7 mouse cellular contexts compared by ENCODE assay signal in the genomic region with DNA sequence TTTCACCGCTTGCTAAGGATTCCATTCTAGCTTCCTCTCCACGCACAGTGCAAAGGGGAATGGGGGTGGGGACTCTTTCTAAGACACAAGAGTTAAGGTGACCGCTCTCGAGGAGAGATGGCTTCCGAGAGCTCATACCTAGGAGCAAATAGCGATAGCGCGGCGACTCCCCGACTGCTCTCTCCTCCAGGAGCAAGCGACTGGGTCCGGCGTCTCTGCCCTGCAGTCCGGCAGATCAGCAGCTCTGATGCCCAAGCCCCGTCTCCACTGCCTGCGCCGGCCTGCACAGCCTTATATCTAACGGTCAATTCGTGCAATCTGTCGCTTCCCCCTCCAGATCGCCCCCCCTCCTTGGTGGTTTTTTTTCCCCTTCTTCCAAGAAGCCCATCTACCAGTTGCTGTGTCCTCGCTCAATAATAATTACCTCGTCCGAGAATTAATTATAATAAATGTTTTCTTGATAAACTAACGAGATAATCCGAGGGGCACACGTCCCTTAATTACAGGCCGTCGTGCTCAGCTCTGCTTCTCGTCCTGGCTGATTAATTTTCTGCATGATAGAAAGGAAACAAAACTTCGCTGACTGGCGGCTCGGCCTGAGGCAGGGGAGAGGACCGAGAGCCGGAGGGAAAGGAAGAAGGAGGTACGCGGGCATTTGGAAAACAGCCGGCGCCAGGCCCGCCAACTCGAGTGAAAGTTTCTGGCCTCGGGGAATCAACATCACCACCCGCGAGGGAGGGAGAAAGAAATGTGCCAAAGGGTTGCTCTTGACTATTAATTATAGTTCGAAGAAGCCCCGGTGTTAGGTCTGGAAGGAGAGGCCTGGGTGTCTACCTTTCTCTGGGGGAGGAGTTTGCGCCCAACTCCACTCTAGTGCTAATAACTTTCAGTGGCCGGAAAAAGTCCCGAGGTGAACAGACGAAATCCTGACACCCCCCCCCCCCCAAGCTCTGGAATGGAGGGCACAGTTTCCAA. TPM values are rescaled to one million over a fixed set of nuclear protein-coding genes. Genes with fewer than 3 reads are reported as not detected.
DNase-seq lines count a peak whose midpoint lies in the region; ATAC-seq lines count a peak whose summit lies in the region.

No protein-coding gene starts in this region.

- H3K4me2 ChIP-seq in embryonic facial prominence, embryonic 13.5 days, result peak overlapping the region; percentile 37
- no peak overlapping the region for H3K4me2 ChIP-seq in intestine, embryonic 14.5 days (ENCODE audit: low read length)

- peaks cover 10% of the 10 kb centered on the region; the same call in 1 of the 2 replicates for H3K4me1 ChIP-seq in embryonic facial prominence, embryonic 13.5 days
- no peaks in the 10 kb centered on the region for H3K4me1 ChIP-seq in intestine, embryonic 14.5 days (replicated peaks; ENCODE audit: control insufficient read depth, insufficient read depth, low read length)

- WGBS in embryonic facial prominence, embryonic 13.5 days, result 1% methylated on average over 50 of the region's 50 CpGs
- under 1% methylated on average over 50 of the region's 50 CpGs for WGBS in intestine, embryonic 14.5 days

- no peak overlapping the region for H3K27ac ChIP-seq in embryonic facial prominence, embryonic 13.5 days
- H3K27ac ChIP-seq in intestine, embryonic 14.5 days (ENCODE audit: low read depth), result no peak overlapping the region

- DNase-seq in ovary, postnatal 36 days (ENCODE audit: low spot score), result peak; percentile 36
- DNase-seq in ovary, postnatal 10 days (ENCODE audit: low spot score), result no peak
- DNase-seq in intestine, embryonic 14.5 days (ENCODE audit: low spot score), result peak; percentile 82
- DNase-seq in yolk sac, embryonic 10.5 days (ENCODE audit: low spot score), result peak; percentile 47
- DNase-seq in right cerebral cortex, adult 18-20 months, result no peak
- DNase-seq in spleen, postnatal 36 days (ENCODE audit: low spot score in 2 of 2), result no peak

- no peak for ATAC-seq in embryonic facial prominence, embryonic 13.5 days (ENCODE audit: insufficient number of reproducible peaks, insufficient read depth, low FRiP score, low TSS enrichment, low read depth)
- no peak for ATAC-seq in intestine, embryonic 14.5 days (replicated peaks; ENCODE audit: low FRiP score, low TSS enrichment, low read depth)

- peaks cover 94% of the 10 kb centered on the region for H3K27me3 ChIP-seq in embryonic facial prominence, embryonic 13.5 days
- H3K27me3 ChIP-seq in intestine, embryonic 14.5 days (replicated peaks; ENCODE audit: control insufficient read depth, insufficient read depth, low read length), result peaks cover 99% of the 10 kb centered on the region

- H3K36me3 ChIP-seq in embryonic facial prominence, embryonic 13.5 days, result no peaks in the 10 kb centered on the region
- no peaks in the 10 kb centered on the region for H3K36me3 ChIP-seq in intestine, embryonic 14.5 days (ENCODE audit: control insufficient read depth, insufficient read depth, low read length)

- H3K9me3 ChIP-seq in embryonic facial prominence, embryonic 13.5 days, result no peaks in the 10 kb centered on the region
- no peaks in the 10 kb centered on the region for H3K9me3 ChIP-seq in intestine, embryonic 14.5 days (ENCODE audit: control insufficient read depth, low read length)

- H3K4me3 ChIP-seq in embryonic facial prominence, embryonic 13.5 days, result peak overlapping the region; percentile 31
- H3K4me3 ChIP-seq in intestine, embryonic 14.5 days (ENCODE audit: low read depth, low read length), result no peak overlapping the region

- H3K9ac ChIP-seq in embryonic facial prominence, embryonic 13.5 days, result peak overlapping the region; percentile 52
- no peak overlapping the region for H3K9ac ChIP-seq in intestine, embryonic 14.5 days (ENCODE audit: low read length)

RNA-seq across cellular contexts. Expression of gene Otx2, which starts 8.5 kb away (rescaled TPM):
- 8.6 and 13.1 TPM in 2 replicates for polyA plus RNA-seq in embryonic facial prominence, embryonic 13.5 days (2015; fragmentation: Nextera tagmentation; extraction: Ambion mirVana)
- not detected in 2 replicates for polyA plus RNA-seq in intestine, embryonic 14.5 days (2014; fragmentation: Nextera tagmentation; extraction: Ambion mirVana)

Comparison
In these comparisons a context has a peak if more than half of its experiments do, and no peak if none do; other contexts are left out.
1. DNase-seq: peak in ovary, postnatal 36 days (single experiment), intestine, embryonic 14.5 days (single experiment) and yolk sac, embryonic 10.5 days (single experiment); none in ovary, postnatal 10 days (single experiment), right cerebral cortex, adult 18-20 months (single experiment) and spleen, postnatal 36 days (0 of 2).